Comparison of ENCODE assay signal across 8 mouse cellular contexts in genomic region chr1:119912953-119913814, GRCm38 (mm10). TPM values are rescaled to one million over a fixed set of nuclear protein-coding genes. Genes with fewer than 3 reads are reported as not detected.
DNase-seq lines count a peak whose midpoint lies in the region; ATAC-seq lines count a peak whose summit lies in the region.

Gene Tmem177, minus strand, starts transcription at chr1:119913208.

- peak; percentile 94 for DNase-seq in NIH3T3 (ENCODE audit: low read depth)
- peak; percentile 97 to 98 for DNase-seq in cerebellum, postnatal 14 days
- DNase-seq in frontal cortex, postnatal 14 days (ENCODE audit: low spot score in 2 of 2), result peak; percentile 77 to 89
- DNase-seq in hindbrain, embryonic 14.5 days (ENCODE audit: low spot score), result peak; percentile 92
- DNase-seq in layer of hippocampus, postnatal 36 days, result peak; percentile 89 to 93
- DNase-seq in lung, postnatal 36 days, result peak; percentile 97
- DNase-seq in retina, postnatal 1 day, result peak; percentile 93
- DNase-seq in urinary bladder, adult 18-20 months (ENCODE audit: low spot score in 2 of 2), result peak; percentile 93 to 99

- H3K36me3 ChIP-seq in hindbrain, embryonic 14.5 days (replicated peaks; ENCODE audit: control insufficient read depth, insufficient read depth), result 0 out of 2 replicates have a peak, but pooled peaks cover 10% of the 10 kb centered on the region

- H3K9me3 ChIP-seq in hindbrain, embryonic 14.5 days (ENCODE audit: control insufficient read depth, low read length), result no peaks in the 10 kb centered on the region

- H3K9ac ChIP-seq in hindbrain, embryonic 14.5 days, result peak within 1 kb of the TSS; percentile 56

- H3K4me2 ChIP-seq in hindbrain, embryonic 14.5 days (replicated peaks), result peak within 1 kb of the TSS; percentile 62

- H3K27me3 ChIP-seq in hindbrain, embryonic 14.5 days (ENCODE audit: control insufficient read depth, insufficient read depth, low read length), result no peaks in the 10 kb centered on the region

- H3K27ac ChIP-seq in hindbrain, embryonic 14.5 days, result peak within 1 kb of the TSS; percentile 41; the same call in 1 of the 2 replicates

- peak; percentile 96 for ATAC-seq in hindbrain, embryonic 14.5 days (ENCODE audit: low FRiP score)

- peaks cover 5% of the 10 kb centered on the region; the same call in 1 of the 2 replicates for H3K4me1 ChIP-seq in hindbrain, embryonic 14.5 days (replicated peaks; ENCODE audit: control insufficient read depth, insufficient read depth, low read length)

- 12% methylated on average over 42 of the region's 42 CpGs for WGBS in hindbrain, embryonic 14.5 days

- peak within 1 kb of the TSS; percentile 47 for H3K4me3 ChIP-seq in hindbrain, embryonic 14.5 days (replicated peaks; ENCODE audit: low read length)

RNA-seq across cellular contexts. Expression of gene Tmem177, which starts in this region (rescaled TPM):
- 6.7 and 7.3 TPM in 2 replicates for polyA plus RNA-seq in hindbrain, embryonic 14.5 days (2014; fragmentation: Nextera tagmentation; extraction: Ambion mirVana)
- total RNA-seq in layer of hippocampus, postnatal 36 days (2021), result 1 to 10 TPM; 6.6 to 8.3 TPM

Comparison
In these comparisons a context has a peak if more than half of its experiments do, and no peak if none do; other contexts are left out.
1. Peak in every context shown above with its lines: DNase-seq, ATAC-seq, H3K4me3 ChIP-seq and H3K27ac ChIP-seq.